Mouse (Mus musculus) telencephalon, adult 2 months (tissue): Measurements from ENCODE around the gene 1190002N15Rik.

Source experiments
- DNase-seq: peaks from one replicate; pipeline ENCODE4 v3.0.0-alpha.2; 2011; ENCODE audit warnings: low read depth, low spot score

Gene 1190002N15Rik

GRCm38 (mm10) chr9:94529987-94530386 is 7.9 kb downstream of the 1190002N15Rik start:
- DNase-seq: no peak

DNA sequence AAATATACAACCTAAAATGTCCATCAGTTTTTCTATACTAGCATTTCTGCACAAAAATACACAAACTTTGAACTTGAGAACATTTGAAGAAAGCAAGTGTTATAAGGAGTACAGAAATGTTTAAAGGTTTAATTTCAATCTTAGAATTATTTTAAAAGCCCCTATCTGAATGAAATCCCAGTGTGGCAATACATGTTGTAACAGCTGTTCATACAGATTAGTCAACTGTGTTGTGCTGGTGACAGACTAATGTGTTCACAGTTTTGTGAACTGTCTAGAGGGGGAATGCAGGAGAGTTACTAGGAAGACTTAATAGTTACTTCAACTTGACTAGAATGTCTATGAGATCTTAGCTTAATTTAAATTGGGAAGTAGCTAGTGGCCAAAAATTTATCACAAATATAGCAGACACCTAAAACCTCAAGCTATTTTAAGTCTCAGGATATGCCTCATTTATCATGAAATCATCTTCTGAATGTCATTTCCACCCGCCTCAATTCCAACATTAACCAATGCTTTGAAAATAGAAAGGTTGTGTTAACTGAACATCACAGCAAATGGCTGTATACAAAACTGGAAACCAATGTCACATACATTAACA is 8.6 kb downstream of the 1190002N15Rik start:
- no peak for DNase-seq

DNA sequence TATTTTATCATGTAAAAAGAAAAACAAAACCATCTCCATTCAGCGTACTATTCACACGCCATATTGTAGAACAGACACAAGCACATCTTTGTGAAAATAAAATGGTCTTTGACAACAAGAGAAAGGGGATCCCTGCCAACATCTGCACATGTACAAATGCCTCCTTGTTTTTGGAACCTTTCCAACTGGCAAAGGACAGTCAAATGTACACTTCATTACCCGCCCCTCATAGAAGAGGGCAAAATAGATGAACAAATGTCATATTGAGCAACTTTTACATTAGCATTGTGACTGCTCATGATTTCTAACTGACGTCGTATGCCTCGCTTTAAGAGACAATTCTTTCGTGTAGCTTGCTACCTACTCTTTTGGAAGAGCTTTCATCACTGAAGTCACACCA is 11.4 kb downstream of the 1190002N15Rik start:
- DNase-seq: no peak

DNA sequence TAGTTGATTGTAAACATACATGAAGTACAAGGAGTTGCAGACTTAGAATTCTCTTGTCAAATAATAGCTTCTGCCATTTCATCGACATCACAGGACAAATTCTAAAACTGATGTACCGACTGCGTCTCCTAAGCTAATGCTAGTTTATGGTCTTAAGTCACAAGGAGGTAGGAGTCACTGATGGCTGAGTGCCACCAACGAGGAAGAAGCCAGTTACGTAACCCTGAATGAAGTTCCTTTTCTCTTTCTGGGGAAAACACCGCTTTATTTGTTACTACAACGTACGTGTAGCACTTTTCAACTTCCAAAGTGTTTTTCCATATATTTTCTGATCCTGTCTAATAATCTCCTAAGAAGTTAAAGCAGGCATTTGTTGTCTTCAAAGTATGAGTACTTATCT is 25.6 kb downstream of the 1190002N15Rik start:
- DNase-seq: no peak

GRCm38 (mm10) chr9:94511139-94511538 is 26.7 kb downstream of the 1190002N15Rik start:
- no peak for DNase-seq

DNA sequence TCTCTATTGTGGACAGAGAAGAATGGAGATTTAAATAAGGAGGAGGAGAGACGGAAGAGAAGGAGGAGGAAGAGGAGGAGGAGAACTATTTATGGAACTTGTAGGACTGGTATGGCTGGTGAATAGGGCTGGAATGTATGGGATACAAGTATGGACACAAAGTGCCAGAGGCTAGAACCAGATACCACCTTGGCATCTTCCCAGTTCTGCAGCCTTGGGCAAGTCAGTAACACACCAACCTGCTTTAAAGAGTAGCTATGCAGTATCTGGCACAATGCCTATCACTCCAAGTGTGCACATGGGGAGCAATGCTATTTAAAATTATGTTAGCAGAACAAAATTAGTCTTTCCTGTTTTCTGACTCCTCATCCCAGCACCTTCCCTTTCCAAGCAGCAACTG is 30.9 kb downstream of the 1190002N15Rik start:
- no peak for DNase-seq

GRCm38 (mm10) chr9:94491467-94491866 is 46.4 kb downstream of the 1190002N15Rik start:
- DNase-seq: no peak

- no peak for DNase-seq
Measured at GRCm38 (mm10) chr9:94487976-94488375, 49.9 kb downstream of the 1190002N15Rik start.

DNA sequence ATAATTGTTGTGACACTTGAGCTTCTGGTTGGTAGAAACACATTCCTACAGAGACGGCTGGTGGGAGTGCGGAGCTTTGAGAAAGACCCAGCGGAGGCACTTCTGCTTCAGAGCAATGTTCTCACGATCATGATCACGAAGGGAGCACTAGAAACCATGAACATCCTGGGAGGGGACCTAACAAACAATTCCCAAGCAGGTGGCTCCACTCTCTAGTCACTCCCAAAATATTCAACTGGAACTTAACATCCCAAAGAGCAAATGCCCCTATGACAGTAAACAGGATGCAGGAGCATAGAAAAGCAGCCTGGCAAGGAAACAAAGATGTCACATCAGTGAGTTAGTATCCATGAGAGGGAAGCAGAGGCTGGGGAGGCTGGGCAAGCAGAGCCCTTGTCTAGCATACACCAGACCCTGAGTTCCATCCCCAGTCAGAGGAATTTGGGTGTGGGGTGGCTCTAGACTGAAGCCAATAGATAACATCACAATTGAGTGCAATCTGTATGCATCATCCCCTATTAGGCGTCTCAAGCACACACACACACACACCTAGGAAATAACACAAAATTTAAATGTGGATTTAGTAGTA is 54.5 kb downstream of the 1190002N15Rik start:
- DNase-seq: no peak

DNA sequence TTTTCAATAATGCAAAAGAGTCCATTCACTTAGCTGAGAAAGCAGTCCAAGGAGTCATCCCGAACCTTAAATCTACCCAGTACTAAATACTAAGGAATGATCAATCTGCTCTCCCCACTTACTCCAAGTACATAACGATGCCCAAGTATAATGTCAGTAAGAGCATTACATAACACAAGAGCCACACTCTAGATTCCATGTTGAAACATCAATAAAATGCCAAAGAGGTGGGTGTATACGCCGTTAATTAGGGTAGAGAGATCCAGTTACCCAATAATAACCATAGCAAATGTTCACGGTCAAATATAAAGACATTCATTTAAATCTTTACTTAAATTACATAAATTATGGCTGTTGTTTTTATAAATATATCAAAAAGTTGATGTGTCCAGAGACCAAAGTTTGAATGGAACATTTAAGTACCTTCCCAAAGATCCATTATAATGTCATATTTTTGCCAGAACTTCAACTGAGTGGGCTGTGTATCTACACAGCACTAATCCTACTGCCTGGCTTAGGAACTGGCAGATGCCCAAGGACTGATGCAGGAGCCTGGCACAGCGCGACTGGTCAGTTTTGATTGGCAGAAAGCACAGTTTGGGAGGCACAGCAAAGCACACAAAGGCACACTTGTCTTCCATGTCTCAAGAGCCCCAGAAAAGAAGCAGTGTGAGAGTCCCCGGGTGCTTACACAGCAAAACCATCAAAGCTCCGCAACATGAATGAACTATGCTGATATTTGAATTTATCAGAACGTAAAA is 55.5 kb downstream of the 1190002N15Rik start:
- peak; percentile 80 for DNase-seq

DNA sequence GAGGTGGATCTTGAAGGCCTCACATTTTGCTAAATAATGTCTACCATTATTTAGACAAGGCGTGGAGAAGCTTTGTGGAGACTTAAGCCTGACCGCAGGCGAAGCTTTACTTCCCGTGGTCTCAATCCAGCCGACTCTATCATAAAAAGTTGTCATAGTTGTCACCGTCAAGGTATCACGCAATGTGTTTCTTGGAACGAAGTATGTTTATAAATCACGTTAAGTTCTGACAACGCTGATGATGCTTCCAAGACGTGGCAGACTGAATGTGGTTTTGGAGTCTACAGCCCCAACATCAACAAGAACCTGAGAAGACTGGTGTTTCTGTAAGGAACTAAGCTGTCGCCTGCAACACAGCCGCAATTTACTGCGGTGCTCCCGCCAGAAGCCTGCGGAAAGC is 56.8 kb downstream of the 1190002N15Rik start:
- no peak for DNase-seq

DNA sequence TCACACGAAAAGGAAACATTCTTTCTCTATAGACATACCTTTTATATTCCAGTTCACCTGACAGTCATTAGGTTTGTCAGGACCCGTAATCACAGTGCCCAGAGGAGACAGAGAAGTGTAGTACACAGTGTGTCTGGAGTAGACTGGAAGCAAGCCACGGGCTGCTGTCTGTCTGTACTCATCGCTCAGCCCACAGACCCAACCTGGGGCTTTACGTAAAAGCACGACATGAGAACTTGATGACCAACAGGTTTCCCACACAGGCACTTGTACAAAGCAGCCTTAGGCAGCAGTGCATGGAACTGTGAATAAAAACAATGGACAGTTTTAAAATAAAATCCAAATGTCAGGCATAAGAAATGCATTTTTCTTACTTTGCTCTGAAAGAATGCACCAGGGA is 58.5 kb downstream of the 1190002N15Rik start:
- no peak for DNase-seq

DNA sequence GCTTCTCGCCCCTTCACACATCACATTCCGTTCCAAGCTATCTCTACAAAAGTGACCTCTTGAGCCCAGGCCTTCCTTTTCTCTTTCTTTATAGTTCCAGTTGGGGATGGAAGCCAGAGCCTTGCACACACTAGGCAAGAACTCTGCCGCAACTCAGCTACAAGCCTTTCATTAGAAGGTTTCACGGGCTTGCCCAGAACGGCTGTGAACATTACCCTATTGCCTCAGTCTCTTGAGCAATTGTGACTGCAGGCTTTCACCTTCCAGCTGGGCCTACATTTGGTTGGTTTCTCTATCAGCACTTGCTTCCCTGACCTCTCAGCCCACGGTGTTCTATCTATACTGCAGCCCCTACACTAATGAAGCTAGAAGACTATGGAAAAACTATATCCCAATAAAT is 58.9 kb downstream of the 1190002N15Rik start:
- no peak for DNase-seq

DNA sequence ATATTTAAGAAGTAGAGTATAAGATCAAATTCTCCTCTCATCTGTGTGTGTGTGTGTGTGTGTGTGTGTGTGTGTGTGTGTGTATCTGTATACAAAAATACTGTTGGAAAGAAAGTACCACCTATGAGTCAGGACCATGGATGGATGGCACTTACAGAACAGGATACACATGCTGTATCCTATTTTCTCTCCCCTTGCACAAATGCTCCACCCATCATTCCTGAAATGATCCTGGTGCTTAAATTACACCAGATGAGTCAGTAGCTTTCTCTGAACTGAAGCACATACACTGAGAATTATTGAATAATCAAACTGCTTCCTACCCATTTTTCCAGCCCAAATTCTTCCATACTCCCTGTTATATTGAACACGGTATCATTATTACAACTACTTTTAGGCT is 61.9 kb downstream of the 1190002N15Rik start:
- DNase-seq: no peak

DNA sequence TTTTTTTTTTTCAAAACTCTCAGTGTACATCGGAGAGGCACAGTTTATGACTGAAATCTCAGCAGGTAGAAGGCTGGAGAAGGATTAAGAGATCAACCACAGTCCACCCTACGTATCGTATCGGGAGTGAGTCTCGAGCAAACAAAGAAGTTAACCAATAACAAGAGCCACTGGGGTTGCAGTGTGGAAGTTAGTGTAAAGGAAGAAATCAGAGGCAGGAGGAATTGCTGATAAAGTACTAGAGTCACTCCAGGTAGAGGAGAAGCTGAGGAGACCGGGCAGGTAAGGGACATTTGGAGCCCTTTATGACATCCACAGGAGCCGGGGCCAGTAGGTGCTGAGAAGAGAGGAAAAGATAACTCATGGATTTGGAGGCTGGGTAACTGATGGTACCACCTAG is 64.0 kb downstream of the 1190002N15Rik start:
- DNase-seq: no peak

GRCm38 (mm10) chr9:94472963-94473582 is 64.8 kb downstream of the 1190002N15Rik start:
- no peak for DNase-seq

- no peak for DNase-seq
Measured at GRCm38 (mm10) chr9:94471485-94471884, 66.4 kb downstream of the 1190002N15Rik start.
